Mouse (Mus musculus): ENCODE measurements around the gene Tmem132b.
"Not testable (repeated sequence)": the region's sequence is repeated elsewhere in the genome, so short reads cannot be mapped to it uniquely, and the experiment has no call there.

The Tmem132b gene

DNA sequence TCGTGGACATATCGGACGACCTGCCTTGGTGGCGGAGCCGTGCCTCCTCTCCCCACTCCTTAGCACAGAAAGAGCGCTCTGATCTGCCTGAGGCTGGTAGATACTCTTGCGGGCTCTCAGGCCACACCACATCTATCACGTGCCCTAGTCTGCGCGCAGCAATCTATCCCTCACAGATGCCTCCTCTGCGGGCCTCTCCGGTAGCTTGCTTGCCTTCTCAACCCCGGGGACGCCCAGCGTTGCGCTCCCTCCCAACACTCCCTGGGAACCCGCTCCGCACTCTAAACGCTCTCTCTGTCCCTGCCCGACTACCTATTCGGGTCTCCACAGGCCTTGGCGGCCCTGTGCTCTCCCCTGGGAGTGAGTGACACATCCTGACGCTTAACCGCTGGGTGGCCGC, at the start of gene Tmem132b:
Gene Tmem132b (plus strand): TSS at position 141 of the 400 bp plus-strand sequence.
- no peak for DNase-seq (ENCODE audit: inconsistent ontology term)

DNA sequence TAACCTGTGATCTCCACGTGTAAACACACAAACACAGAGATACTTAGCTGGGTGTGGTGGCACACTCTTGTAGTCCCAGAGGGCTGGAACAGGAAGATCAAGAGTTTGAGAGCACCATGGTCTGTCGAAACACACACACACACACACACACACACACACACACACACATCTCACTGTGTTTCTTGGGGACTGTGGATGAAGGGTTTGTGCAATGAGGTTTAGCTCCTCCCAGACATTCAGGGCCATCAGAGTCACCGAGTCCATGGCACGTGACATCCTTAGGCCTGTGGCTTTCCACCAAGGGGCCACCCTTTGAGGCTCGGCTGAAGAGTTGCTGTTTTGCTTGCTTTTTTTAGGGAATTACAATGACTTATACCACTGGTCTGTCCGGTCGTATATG, 49.1 kb upstream of the Tmem132b start:
- DNase-seq (ENCODE audit: inconsistent ontology term), result no peak

DNA sequence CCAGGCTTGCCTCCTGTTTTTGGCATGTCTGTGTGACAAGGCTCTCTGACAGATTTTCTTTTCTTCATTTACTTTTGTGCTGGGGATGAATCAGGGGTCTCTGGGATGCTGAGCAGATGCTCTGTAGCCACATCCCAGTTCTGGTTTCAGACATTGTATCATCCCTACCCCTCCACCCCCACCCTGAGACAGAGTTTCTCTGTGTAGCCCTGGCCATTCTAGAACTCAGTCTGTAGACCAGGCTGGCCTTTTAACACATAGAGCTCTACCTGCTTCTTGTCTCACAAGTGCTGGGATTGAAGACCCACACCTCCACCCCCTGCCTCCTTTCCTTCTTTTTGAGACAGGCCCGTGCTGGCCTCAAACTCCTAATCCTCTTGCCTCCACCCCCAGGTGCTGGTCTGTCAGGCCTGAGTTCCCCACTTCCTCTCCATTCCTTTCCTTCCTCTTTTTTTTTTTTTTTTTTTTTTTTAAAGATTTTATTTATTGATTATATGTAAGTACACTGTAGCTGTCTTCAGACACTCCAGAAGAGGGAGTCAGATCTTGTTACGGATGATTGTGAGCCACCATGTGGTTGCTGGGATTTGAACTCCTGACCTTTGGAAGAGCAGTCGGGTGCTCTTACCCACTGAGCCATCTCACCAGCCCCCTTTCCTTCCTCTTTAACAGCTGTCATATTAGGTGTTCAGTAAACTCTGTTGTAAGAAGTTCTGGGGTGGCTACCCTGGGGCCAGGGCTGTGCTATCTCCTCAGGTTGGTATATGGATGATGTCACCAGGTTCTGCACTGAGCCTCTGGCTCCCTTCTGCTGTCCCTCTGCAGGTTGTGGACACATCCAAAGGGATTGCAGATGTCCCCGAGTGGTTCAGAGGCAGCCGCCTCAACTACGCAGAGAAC, 47.6 kb upstream of the Tmem132b start:
- DNase-seq (ENCODE audit: inconsistent ontology term), result no peak

DNA sequence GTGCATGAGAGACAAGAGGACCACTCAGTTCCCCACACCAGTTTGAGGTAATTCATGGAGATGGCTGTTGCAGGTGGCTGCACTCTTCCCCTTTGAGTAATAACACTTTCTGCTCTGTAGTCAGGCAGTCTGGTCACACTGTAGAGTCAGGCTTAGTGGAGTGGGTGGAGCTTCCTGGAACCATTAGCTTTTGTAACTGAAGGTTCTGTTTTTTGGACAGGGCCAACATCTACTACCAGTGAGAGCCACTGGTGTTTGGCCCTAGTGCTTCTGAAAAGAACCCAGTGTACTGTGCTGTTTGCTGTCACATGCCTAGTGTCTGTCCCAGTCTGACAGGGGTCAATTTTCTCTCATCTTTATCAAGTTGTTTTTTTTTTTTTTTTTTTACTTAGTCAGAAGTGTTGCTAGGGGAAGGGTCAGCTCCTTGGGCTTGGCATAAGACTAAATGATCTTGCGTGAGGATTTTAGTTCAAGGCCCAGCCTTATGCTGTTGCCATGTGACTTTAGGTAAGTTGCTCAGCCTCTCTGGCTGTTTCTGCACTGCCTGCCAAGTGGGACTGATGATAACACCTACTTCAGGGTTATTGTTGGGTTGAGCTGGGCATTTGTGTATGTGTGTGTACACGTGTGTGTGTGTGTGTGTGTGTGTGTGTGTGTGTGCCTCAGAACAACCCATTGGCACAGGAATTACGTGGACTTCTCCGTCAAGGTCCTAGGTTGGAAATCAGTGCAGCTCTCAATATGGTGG, 46.4 kb upstream of the Tmem132b start:
- no peak for DNase-seq (ENCODE audit: inconsistent ontology term)

DNA sequence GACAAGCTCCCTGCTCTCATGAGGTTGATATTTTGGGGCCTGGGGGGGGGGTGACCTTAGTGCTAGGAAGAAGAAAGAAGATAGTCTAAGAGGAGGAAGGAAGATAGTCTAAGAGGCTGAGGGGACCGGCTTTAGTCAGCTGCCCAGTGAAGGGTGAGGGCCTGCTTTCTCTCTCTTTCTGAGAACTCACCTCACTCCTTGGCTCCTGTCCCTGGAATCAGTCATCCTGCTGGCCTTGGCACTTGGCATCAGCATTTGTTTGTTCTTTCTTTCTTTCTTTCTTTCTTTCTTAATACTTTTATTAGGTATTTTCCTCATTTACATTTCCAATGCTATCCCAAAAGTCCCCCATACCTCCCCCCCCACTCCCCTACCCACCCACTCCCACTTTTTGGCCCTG, 45.5 kb upstream of the Tmem132b start:
- DNase-seq (ENCODE audit: inconsistent ontology term), result no peak

DNA sequence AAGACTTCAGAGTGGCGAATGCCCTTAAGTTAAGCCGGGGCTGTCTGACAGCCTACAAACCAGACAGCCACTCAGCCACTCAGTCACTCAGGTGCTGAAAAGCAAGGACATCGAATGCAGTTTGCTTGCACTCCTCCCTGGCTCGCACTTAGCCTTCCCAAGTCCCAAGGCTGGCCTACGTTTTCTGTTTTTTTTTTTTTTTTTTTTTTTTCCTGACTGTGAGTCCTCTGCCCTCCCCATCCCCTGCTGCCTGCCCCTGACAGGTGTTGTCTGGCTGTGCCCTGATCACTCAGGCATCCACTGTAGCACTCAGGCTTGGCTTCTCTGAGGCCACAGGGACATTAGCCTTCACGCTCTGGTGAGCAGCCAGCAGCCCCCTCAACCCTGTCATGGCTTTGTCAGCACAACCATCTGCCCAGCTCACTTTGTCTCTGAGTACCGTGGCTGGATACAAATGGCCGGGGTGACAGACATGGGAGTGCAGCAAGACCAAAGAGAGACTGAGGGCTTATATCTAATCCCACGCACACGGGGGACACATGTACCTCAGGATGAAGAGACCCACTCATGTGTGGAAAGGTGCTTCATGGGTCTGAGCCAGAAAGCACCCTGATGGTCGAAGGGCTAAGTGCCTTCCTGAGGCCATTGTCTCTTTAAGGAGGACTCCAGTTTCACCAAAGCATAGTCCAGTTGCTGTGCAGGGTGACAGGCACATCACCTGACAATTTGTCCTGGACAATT, 44.0 kb upstream of the Tmem132b start:
- DNase-seq (ENCODE audit: inconsistent ontology term), result peak; percentile 46

DNA sequence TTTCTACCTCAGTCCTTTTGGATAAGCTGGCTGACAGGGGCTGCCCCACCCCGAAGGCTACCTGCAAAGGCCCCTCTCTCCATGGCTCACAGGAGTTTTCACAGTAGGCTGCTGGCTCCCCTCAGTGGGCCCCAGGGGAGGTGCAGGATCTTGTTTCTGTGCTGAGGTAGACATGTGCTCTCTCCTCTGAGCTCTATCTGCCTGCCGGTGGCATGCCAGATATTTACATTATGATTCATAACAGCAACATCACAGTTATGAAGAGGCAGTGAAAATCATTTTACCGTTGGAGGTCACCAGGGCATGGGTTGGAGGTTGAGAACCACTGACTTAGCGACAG, 43.5 kb upstream of the Tmem132b start:
- DNase-seq (ENCODE audit: inconsistent ontology term), result peak; percentile 50

DNA sequence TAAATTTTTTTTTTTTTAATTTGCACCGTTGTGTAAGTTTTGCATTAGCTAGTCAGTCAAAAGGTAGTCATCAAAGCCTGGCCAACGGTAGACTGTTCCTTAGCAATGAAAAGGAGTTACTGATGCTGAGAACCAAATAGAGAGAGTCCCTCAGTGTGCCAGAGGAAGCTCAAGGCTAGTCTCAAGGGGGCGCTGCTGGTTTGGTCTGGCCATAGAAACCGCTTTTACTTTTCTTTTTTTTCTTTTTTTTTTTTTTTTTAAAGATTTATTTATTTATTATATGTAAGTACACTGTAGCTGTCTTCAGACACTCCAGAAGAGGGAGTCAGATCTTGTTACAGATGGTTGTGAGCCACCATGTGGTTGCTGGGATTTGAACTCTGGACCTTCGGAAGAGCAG, 42.6 kb upstream of the Tmem132b start:
- not testable (repeated sequence) for DNase-seq (ENCODE audit: inconsistent ontology term)

DNA sequence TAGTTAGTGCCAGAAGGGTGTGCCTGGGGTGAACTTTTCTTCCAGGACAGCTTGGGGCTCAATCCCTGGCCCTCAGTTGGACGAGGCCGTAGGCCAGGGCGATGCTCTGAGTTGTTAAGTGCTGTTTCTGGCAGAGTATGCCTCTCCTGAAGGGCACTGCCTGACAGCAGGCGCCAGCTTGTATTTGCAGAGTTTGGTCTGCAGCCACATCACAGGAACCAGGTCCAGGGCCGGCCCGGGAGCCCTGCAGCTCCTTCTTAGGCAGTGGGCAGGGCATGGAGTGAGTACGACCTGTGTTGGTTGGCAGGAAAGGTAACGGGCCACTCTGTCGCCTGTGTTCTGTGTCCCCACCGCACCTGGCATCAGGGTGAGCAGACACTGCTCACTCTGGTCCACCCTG, 40.5 kb upstream of the Tmem132b start:
- DNase-seq (ENCODE audit: inconsistent ontology term), result no peak

DNA sequence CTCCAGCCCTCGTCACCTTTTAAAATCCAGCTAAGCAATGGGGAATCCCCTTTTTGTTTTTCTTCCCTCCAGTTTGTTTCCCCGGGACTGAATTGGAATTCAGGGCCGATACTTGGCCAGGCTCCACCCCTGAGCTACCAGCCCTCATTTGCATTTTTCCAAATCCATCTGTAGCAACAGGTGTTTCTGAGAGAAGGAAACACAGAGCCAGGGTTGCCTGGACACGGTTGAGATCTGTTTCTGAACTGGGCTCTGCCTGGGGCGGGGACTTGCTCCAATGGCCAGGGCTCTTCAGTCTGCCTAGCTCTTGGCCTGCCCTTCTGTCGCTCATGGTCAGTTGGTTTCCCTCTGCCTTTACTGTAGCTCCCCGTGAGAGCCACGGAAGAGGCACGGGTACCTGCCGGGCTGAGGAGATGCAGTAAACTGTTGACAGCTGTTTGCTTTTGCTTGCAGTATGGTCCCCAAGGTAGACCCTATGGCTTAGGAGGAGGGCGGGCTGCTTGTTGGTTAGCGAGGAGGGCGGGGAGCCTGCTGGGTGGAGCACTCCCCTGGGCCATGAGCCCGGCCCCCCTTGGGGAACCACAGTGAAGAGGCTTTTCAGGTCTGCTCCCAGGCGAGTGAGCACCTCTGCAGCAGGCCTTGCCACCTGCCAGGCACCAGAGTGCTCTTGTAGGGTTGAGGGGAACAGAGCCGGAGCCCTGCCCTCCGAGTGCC, 39.0 kb upstream of the Tmem132b start:
- no peak for DNase-seq (ENCODE audit: inconsistent ontology term)

DNA sequence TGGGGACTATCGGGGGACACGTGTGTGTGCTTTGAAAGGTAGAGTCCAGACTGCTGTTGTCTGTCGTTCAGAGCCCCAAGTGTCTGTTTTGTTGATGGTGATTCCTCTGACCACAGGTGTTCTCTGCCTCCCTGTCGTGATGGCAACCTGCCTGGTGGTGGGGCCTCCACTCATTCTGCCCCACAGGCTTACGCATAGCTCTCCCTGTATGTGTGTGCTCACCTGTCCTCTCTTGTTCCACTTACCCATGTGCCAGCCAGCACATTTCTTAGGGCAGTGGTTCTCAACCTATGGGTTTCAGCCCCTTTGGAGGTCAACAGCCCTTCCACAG, 38.5 kb upstream of the Tmem132b start:
- DNase-seq (ENCODE audit: inconsistent ontology term), result no peak

DNA sequence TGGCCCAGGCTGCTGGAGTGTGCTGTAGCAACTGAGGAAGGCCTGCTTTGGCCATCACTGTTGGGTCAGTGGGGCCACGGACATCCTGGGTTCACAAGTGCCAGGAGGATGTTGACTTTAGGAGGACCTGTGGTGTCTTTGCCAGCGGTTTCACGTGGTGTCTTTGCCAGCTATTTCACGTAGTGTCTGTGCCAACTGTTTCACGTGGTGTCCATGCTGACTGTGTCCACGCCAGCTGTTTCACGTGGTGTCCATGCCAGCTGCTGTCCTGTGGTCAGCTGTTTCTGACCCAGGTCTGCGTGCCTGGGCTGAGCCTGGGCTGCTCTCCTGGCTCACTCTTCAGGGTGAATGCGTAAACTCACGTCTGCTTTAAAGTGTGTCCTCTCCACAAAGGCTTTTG, 35.9 kb upstream of the Tmem132b start:
- DNase-seq (ENCODE audit: inconsistent ontology term), result no peak

DNA sequence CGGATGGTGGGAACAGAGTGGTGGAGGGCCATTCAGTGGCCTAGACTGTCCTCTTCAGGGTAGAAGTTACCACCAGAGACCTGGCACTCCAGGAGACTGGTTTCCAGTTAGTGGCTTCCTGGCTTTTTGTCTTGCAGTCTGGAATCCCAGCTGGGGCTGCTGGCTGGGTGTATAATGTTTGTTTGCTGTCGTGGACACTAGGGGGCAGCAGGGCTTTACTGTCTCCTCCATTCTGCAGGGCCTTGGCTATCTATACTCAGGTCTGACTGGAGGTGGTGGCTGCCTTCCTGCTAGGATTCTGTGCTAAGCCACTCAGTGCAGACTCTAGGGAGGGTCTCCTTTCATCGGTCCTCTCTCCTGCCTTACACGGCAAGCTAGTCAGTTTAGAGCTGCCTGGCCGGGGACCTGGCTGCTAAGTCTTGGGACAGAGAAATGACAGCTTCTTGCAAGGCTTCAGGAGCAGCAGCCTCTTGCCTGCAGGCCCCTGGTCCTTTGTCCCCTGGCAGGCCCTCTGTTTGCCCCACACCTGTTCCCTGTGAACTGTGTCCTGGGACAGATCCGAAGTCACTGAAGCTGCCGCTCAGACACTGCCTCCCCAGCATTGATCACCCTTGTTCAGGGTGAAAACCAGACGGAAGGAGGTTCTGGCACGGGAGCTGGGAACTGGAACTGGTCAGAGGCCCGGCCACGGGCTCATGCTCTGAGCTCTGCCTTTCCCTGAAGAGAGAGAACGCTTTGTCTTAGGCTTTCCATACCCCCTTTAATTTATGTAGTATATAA, 33.6 kb upstream of the Tmem132b start:
- no peak for DNase-seq (ENCODE audit: inconsistent ontology term)

DNA sequence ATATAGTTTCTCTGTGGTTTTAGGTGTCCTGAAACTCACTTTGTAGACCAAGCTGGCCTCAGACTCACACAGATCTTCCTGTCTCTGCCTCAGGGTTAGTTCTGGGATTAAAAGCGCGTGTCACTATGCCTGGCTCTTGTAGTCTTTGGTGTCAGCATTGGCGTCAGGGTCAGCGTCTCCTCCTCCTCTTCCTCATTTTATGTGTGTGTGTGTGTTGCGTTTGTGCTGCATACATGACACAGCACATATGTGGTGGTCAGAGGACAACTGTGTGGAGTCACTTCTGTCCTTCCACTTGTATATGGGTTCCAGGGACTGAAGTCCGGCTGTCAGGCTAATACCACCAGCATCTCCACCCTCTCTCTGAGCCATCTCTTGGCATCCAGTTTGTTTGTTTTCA, 30.1 kb upstream of the Tmem132b start:
- DNase-seq (ENCODE audit: inconsistent ontology term), result no peak

DNA sequence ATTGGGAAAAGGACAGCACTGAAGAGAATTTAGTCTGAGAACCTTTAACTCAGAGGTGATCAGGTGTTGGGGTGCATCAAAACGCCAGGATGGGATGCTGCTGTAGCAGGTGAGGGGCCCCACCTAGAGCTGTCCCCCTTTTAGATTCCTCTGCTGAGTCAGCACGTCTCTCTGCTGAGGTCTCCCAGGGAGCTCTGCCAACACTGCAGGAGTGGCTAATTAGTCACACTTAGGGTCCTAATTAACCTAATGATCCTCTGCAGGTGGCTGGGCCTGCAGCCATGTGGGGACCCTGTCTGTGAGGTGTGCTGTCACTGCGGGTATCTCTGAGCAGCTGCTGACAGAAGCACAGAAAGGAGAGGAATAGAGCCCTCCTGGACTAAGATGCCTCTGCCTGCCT, 29.4 kb upstream of the Tmem132b start:
- DNase-seq (ENCODE audit: inconsistent ontology term), result no peak

DNA sequence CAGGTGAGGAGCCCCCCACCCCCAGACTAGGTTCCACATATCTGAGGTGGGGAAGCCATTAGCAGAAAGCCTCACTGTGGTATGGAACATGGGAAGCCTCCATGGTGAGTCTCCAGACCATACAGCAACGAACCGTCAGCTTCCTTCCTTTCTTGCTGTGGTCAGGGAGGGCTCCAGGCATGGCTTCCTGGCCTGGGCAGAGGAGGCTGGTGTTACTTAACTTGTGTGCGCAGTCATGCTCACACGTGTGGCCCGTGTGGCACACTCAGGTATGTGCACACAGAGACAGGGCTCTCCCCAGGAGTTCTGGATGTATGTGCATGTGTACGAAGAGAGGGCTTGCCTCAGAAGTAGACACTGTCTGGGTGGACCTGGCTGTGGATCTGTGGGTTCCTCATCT, 27.9 kb upstream of the Tmem132b start:
- no peak for DNase-seq (ENCODE audit: inconsistent ontology term)

DNA sequence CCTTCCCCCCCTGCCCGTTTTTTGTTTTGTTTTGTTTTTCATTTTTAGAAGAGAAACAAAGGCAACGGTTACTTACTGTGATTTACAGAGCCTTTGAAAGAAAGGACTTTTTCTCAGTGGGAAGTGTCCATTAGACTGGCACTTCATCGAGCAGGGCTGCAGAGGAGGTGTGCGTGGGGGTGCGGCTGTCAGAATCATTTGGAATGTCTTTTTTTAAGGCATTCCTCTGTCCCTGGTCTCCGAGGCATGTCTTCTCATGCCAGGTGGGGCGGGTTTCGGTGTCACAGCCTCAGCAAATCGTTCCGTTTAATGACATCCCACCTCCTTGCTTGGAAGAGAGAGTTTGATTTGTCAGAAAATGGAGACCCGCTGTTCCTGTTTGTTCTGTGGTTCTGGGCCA, 26.9 kb upstream of the Tmem132b start:
- no peak for DNase-seq (ENCODE audit: inconsistent ontology term)

DNA sequence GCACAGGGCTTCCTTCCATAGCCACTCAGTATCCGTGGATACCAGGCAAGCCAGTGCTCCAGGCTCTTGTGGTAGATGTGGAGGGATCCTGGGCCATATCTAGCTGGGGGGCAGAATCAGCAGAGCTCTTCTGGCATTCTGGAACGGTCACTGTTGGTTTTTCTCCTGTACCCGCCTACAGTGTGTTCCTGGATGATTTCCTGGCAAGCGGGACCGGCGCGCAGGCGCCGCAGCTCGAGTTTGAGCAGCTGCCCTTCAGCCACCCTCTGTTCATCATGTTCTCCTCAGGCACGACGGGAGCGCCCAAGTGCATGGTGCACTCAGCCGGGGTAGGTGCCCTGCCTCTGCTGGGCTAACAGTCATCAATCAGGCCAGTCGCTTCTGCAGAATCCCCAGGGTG, 25.6 kb upstream of the Tmem132b start:
- DNase-seq (ENCODE audit: inconsistent ontology term), result no peak

DNA sequence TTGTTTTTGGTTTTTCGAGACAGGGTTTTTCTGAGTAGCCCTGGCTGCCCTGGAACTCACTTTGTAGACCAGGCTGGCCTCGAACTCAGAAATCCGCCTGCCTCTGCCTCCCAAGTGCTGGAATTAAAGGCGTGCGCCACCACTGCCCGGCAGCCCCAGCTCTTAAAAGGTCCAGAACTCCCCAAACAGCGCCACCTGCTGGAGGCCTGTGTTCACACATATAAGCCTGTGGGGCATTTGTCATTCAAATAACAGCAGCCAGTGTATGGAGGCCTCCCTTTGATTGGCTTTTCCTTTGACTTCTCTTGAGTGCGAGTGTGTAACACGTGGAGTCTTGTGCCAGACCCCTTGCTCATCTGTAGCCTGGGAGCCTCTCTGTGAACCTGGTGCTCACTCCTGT, 24.0 kb upstream of the Tmem132b start:
- DNase-seq (ENCODE audit: inconsistent ontology term), result no peak

DNA sequence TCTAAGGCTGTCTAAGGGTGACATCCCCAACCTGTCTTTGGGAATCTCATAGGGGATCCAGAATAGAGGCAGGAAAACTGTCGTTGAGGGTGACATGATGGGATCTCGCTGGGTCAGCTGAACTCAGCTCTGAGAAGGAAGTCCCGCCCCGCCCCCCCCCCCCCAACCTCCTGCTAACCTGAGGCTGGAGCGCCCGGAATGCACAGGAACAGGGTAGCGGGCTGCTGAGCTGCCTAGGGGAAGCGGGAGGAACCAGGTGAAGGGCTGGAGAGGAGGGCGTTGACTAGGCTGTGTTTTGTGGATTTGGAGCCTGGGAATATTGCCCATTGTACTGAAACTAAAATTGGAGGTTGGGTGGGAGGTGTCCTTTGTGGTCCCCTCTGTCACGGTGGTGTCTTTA, 23.6 kb upstream of the Tmem132b start:
- no peak for DNase-seq (ENCODE audit: inconsistent ontology term)

DNA sequence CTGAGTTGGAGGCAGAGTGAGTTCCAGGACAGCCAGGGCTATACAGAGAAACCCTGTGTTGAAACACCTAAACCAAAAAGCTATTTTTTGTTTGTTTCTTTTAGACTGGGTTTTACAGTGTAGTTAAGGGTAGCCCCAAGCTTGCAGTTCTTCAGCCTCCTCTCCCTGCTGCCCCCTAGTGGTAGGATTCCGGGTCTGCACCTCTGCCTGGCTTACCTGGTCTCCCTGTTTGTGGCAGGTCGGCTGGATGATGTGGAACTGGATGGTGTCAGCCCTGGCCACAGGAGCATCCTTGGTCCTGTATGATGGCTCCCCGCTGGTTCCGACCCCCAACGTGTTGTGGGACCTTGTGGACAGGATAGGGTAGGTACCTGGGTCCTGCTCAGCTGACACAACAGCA, 22.0 kb upstream of the Tmem132b start:
- no peak for DNase-seq (ENCODE audit: inconsistent ontology term)
